Mouse (Mus musculus) B cell, adult 2 months (primary cell): ENCODE measurements around the gene Ccdc188.
"Not testable (repeated sequence)": the region's sequence is repeated elsewhere in the genome, so short reads cannot be mapped to it uniquely, and the experiment has no call there.

ENCODE experiments used
- DNase-seq, 2 experiments: peaks; one replicate each; pipeline ENCODE4 v3.0.0; 2022

Gene Ccdc188

GRCm38 (mm10) chr16:18217579-18217978 lies at the start of gene Ccdc188:
Gene Ccdc188 (plus strand): TSS chr16:18217879.
- no peak for DNase-seq

GRCm38 (mm10) chr16:18169156-18169555 lies 48.5 kb upstream of the Ccdc188 start:
- no peak for DNase-seq

GRCm38 (mm10) chr16:18169776-18170175 lies 47.9 kb upstream of the Ccdc188 start:
- no peak for DNase-seq

- peak; percentile 86 to 87 for DNase-seq
Measured at GRCm38 (mm10) chr16:18172266-18172855, 45.3 kb upstream of the Ccdc188 start.

- no peak for DNase-seq
Measured at GRCm38 (mm10) chr16:18173231-18173630, 44.4 kb upstream of the Ccdc188 start.

- no peak for DNase-seq
Measured at GRCm38 (mm10) chr16:18173788-18174187, 43.9 kb upstream of the Ccdc188 start.

- no peak for DNase-seq
Measured at GRCm38 (mm10) chr16:18175817-18176541, 41.7 kb upstream of the Ccdc188 start.

GRCm38 (mm10) chr16:18176758-18177157 lies 40.9 kb upstream of the Ccdc188 start:
- DNase-seq, result peak in 1 of 2 experiments; percentile 6

- no peak for DNase-seq
Measured at GRCm38 (mm10) chr16:18179591-18179990, 38.1 kb upstream of the Ccdc188 start.

- no peak for DNase-seq
Measured at GRCm38 (mm10) chr16:18181398-18181797, 36.3 kb upstream of the Ccdc188 start.

- DNase-seq, result no peak
Measured at GRCm38 (mm10) chr16:18182766-18183165, 34.9 kb upstream of the Ccdc188 start.

- peak in 1 of 2 experiments; percentile 8 for DNase-seq
Measured at GRCm38 (mm10) chr16:18185715-18186449, 31.8 kb upstream of the Ccdc188 start.

- no peak for DNase-seq
Measured at GRCm38 (mm10) chr16:18186798-18187197, 30.9 kb upstream of the Ccdc188 start.

GRCm38 (mm10) chr16:18187221-18187620 lies 30.5 kb upstream of the Ccdc188 start:
- no peak for DNase-seq

GRCm38 (mm10) chr16:18191006-18191405 lies 26.7 kb upstream of the Ccdc188 start:
- DNase-seq, result no peak

- DNase-seq, result no peak
Measured at GRCm38 (mm10) chr16:18194208-18194985, 23.3 kb upstream of the Ccdc188 start.

GRCm38 (mm10) chr16:18195068-18195467 lies 22.6 kb upstream of the Ccdc188 start:
- DNase-seq, result peak; percentile 49 to 59

- DNase-seq, result not testable (repeated sequence)
Measured at GRCm38 (mm10) chr16:18195561-18195960, 22.1 kb upstream of the Ccdc188 start.

GRCm38 (mm10) chr16:18197881-18198280 lies 19.8 kb upstream of the Ccdc188 start:
- no peak for DNase-seq

GRCm38 (mm10) chr16:18198365-18199098 lies 19.1 kb upstream of the Ccdc188 start:
- no peak for DNase-seq

- no peak for DNase-seq
Measured at GRCm38 (mm10) chr16:18200062-18200461, 17.6 kb upstream of the Ccdc188 start.

GRCm38 (mm10) chr16:18201620-18202019 lies 16.1 kb upstream of the Ccdc188 start:
- DNase-seq, result no peak
